Mouse (Mus musculus): ENCODE results near the gene Pex1. TPM values are rescaled to one million over a fixed set of nuclear protein-coding genes. Genes with fewer than 3 reads are reported as not detected.
"Not testable (repeated sequence)": the region's sequence is repeated elsewhere in the genome, so short reads cannot be mapped to it uniquely, and the experiment has no call there.

The Pex1 gene
- polyA plus RNA-seq, 1 experiment, result 3.7 TPM

DNA sequence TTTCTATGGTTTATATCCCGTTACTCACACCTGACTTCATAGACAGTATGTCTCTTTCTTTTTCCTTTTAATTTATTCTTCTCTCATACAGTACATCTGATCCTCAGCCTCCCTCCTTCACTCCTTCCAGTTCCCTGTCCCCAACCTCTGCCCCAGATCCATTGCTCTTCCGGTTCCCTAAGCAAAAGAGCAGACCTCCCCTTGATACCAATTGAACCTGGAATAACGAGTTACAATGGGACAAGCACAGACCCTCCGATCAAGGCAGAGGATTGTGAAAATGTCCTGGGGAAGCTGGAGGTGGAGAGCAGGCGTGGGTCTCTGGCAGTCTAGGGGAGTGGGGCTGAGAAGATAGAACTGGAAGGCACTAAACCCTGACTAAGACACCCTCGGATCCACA is 55.0 kb downstream of the Pex1 start, which contains the start of gene Tmbim7:
TSS of gene Tmbim7 (plus strand) at position 301 of the 400 bp plus-strand sequence.
- H3K4me1 ChIP-seq (ENCODE audit: control insufficient read depth, insufficient read depth, insufficient read length, low read length), result no peaks in the 10 kb centered on the region
- no peak within 1 kb of the TSS for H3K4me3 ChIP-seq (ENCODE audit: low read depth, low read length)
- H3K27ac ChIP-seq (ENCODE audit: insufficient read depth, low read depth, low read length), result no peak within 1 kb of the TSS
- no peaks in the 10 kb centered on the region for H3K27me3 ChIP-seq (ENCODE audit: control insufficient read depth, insufficient read depth, low read length)
- 80% methylated on average over 6 of the region's 6 CpGs for WGBS
- no peak for TF ChIP-seq CTCF (IDR thresholded peaks at IDR 0.05; ENCODE audit: extremely low read depth, insufficient read length, insufficient replicate concordance, low read depth, low read length)
- no peak for TF ChIP-seq POLR2A (IDR thresholded peaks at IDR 0.05; ENCODE audit: low read depth, low read length)
- H3K36me3 ChIP-seq (ENCODE audit: control insufficient read depth, insufficient read depth, low read length), result no peaks in the 10 kb centered on the region

- no peaks in the 10 kb centered on the region for H3K36me3 ChIP-seq (ENCODE audit: control insufficient read depth, insufficient read depth, low read length)
- no peaks in the 10 kb centered on the region for H3K4me1 ChIP-seq (ENCODE audit: control insufficient read depth, insufficient read depth, insufficient read length, low read length)
- no peak for TF ChIP-seq POLR2A (IDR thresholded peaks at IDR 0.05; ENCODE audit: low read depth, low read length)
- TF ChIP-seq CTCF (IDR thresholded peaks at IDR 0.05; ENCODE audit: extremely low read depth, insufficient read length, insufficient replicate concordance, low read depth, low read length), result no peak
- 83% methylated on average over 5 of the region's 5 CpGs for WGBS
- no peak overlapping the region for H3K27ac ChIP-seq (ENCODE audit: insufficient read depth, low read depth, low read length)
- no peak overlapping the region for H3K4me3 ChIP-seq (ENCODE audit: low read depth, low read length)
- H3K27me3 ChIP-seq (ENCODE audit: control insufficient read depth, insufficient read depth, low read length), result no peaks in the 10 kb centered on the region
These were observed 55.8 kb downstream of the Pex1 start for GRCm38 (mm10) chr5:3651621-3652020.

DNA sequence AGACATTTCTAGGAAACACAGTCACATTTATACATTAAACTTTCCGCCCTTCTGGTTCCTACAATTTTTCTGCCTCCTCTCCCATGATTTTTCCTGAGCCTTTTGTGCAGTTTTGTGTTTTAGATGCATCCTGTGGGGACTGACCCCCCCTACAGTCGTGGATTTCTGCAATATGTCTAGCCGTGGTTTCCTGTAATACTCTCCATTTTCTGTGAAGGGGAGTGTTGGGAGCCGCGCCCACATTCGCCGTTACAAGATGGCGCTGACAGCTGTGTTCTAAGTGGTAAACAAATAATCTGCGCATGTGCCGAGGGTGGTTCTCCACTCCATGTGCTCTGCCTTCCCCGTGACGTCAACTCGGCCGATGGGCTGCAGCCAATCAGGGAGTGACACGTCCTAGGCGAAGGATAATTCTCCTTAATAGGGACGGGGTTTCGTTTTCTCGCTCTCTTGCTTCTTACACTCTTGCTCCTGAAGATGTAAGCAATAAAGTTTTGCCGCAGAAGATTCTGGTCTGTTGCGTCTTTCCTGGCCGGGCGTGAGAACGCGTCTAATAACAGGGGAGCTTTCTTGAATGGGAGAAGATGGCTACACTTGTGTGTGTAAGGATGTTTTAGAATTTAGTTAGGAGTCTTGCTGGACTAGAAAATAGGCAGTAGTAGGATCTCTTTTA is 57.2 kb downstream of the Pex1 start:
- not testable (repeated sequence) for H3K27ac ChIP-seq (ENCODE audit: insufficient read depth, low read depth, low read length); H3K27me3 ChIP-seq (ENCODE audit: control insufficient read depth, insufficient read depth, low read length); H3K36me3 ChIP-seq (ENCODE audit: control insufficient read depth, insufficient read depth, low read length); H3K4me3 ChIP-seq (ENCODE audit: low read depth, low read length); H3K4me1 ChIP-seq (ENCODE audit: control insufficient read depth, insufficient read depth, insufficient read length, low read length)
- 90% methylated on average over 17 of the region's 25 CpGs for WGBS

GRCm38 (mm10) chr5:3653801-3654200 is 57.9 kb downstream of the Pex1 start:
- H3K27me3 ChIP-seq (ENCODE audit: control insufficient read depth, insufficient read depth, low read length), result no peaks in the 10 kb centered on the region
- 85% methylated on average over 4 of the region's 4 CpGs for WGBS
- no peak for TF ChIP-seq CTCF (IDR thresholded peaks at IDR 0.05; ENCODE audit: extremely low read depth, insufficient read length, insufficient replicate concordance, low read depth, low read length)
- TF ChIP-seq POLR2A (IDR thresholded peaks at IDR 0.05; ENCODE audit: low read depth, low read length), result no peak
- no peak overlapping the region for H3K4me3 ChIP-seq (ENCODE audit: low read depth, low read length)
- H3K36me3 ChIP-seq (ENCODE audit: control insufficient read depth, insufficient read depth, low read length), result no peaks in the 10 kb centered on the region
- H3K4me1 ChIP-seq (ENCODE audit: control insufficient read depth, insufficient read depth, insufficient read length, low read length), result no peaks in the 10 kb centered on the region
- no peak overlapping the region for H3K27ac ChIP-seq (ENCODE audit: insufficient read depth, low read depth, low read length)

GRCm38 (mm10) chr5:3657085-3657484 is 61.2 kb downstream of the Pex1 start, which contains the start of gene Gatad1:
Gatad1 (minus strand) TSS chr5:3657185.
- WGBS, result 72% methylated on average over 5 of the region's 5 CpGs
- Histone ChIP-seq H3K27me3 (ENCODE audit: control insufficient read depth, insufficient read depth, low read length) (no peaks in the 10 kb centered on the region), H3K4me1 (ENCODE audit: control insufficient read depth, insufficient read depth, insufficient read length, low read length) (no peaks in the 10 kb centered on the region), H3K4me3 (ENCODE audit: low read depth, low read length) (no peak within 1 kb of the TSS), H3K27ac (ENCODE audit: insufficient read depth, low read depth, low read length) (no peak within 1 kb of the TSS), H3K36me3 (ENCODE audit: control insufficient read depth, insufficient read depth, low read length) (no peaks in the 10 kb centered on the region)
- TF ChIP-seq POLR2A (IDR thresholded peaks at IDR 0.05; ENCODE audit: low read depth, low read length), result no peak
- no peak for TF ChIP-seq CTCF (IDR thresholded peaks at IDR 0.05; ENCODE audit: extremely low read depth, insufficient read length, insufficient replicate concordance, low read depth, low read length)

DNA sequence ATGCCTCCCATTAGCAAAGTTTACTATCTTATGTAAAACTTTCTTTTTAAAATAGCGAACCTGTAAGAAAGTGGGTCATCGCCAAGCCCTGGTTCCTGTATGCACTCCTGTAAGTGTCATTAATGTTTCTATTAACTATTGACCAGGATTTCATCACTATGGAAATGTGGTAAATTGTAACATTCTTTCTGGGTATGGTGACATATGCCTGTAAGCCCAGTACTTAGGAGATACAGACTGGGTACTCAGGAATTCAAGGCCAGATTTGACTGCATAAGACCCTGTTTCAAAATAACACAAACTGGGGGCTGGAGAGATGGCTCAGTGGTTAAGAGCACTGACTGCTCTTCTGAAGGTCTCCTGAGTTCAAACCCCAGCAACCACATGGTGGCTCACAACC is 69.4 kb downstream of the Pex1 start:
- no peaks in the 10 kb centered on the region for H3K4me1 ChIP-seq (ENCODE audit: control insufficient read depth, insufficient read depth, insufficient read length, low read length)
- H3K27ac ChIP-seq (ENCODE audit: insufficient read depth, low read depth, low read length), result no peak overlapping the region
- H3K4me3 ChIP-seq (ENCODE audit: low read depth, low read length), result no peak overlapping the region
- TF ChIP-seq CTCF (IDR thresholded peaks at IDR 0.05; ENCODE audit: extremely low read depth, insufficient read length, insufficient replicate concordance, low read depth, low read length), result no peak
- no peak for TF ChIP-seq POLR2A (IDR thresholded peaks at IDR 0.05; ENCODE audit: low read depth, low read length)
- 88% methylated on average over 2 of the region's 2 CpGs for WGBS
- H3K36me3 ChIP-seq (ENCODE audit: control insufficient read depth, insufficient read depth, low read length), result no peaks in the 10 kb centered on the region
- no peaks in the 10 kb centered on the region for H3K27me3 ChIP-seq (ENCODE audit: control insufficient read depth, insufficient read depth, low read length)

- Histone ChIP-seq H3K27me3 (ENCODE audit: control insufficient read depth, insufficient read depth, low read length) (no peaks in the 10 kb centered on the region), H3K4me3 (ENCODE audit: low read depth, low read length) (no peak overlapping the region), H3K36me3 (ENCODE audit: control insufficient read depth, insufficient read depth, low read length) (no peaks in the 10 kb centered on the region), H3K4me1 (ENCODE audit: control insufficient read depth, insufficient read depth, insufficient read length, low read length) (no peaks in the 10 kb centered on the region), H3K27ac (ENCODE audit: insufficient read depth, low read depth, low read length) (no peak overlapping the region)
- TF ChIP-seq CTCF (IDR thresholded peaks at IDR 0.05; ENCODE audit: extremely low read depth, insufficient read length, insufficient replicate concordance, low read depth, low read length) (no peak), POLR2A (IDR thresholded peaks at IDR 0.05; ENCODE audit: low read depth, low read length) (no peak)
- WGBS, result 71% methylated on average over 12 of the region's 12 CpGs
These were observed 70.7 kb downstream of the Pex1 start for GRCm38 (mm10) chr5:3666585-3666984.

Measured in small intestine, adult 2 months (tissue).